Mouse (Mus musculus): ENCODE measurements around the gene Gga3. TPM values are rescaled to one million over a fixed set of nuclear protein-coding genes. Genes with fewer than 3 reads are reported as not detected.

The Gga3 gene
- polyA plus RNA-seq, 1 experiment from 2014 or later = 28.1 TPM

DNA sequence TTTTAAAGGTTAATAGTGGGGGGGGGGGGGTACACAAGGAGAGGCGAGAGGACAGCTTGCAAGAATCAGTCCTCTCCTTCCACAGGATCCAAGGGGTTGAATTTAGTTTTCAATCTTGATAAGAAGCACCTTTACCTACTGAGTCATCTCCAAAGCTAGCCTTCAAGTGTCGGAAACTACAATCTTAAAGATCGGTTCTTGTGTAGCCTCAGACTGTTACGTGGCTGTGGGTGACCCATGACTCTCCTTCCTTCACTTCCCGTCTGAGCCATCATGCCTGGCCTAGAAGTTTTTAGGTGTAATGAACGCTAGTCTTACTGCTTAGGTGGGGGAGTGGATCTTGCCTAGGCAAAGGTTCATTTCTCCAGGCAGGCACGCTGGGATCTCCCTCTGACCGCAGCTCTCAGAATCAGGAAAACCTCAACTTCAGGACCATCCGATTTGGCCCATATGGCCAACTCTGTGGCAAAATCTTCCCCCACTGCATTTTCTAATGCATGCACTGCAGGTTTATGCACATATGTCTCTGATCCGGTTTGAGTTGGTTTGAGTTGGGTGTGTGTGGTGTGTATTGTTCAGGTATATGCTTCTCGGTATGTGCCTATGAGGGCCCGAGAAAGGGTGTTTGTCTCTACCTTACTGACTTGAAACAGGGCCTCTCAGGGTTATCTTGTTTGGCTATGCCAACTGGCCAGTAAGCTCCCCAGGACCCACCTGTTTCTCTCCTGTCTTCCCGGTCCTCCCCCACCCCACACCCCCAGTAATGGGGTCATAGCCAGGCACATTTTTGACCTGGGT is 26.1 kb upstream of the Gga3 start:
- no peak for ATAC-seq (replicated peaks)

DNA sequence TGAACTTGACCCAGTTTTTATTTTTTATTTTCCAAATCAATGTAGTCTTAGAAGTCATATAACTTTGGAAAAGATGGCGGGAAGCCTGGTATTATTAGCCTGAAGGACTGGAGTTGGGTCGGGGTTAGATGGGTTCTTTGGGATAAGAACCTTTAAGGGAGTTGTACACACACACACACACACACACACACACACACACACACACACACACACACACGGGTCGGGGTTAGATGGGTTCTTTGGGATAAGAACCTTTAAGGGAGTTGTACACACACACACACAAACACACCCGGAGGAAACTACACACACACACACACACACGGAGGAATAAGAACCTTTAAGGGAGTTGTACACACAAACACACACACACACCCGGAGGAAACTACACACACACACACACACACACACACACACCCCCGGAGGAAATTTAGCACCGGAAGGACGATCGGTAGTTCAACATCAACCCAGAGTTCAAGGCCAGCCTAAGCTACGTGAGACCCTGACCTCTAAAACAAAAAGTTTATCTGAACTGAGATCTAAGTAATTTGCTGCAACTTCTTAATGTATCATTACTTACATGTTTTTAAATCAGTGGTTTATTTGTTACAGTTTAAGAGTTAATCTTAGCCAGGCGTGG is 24.7 kb upstream of the Gga3 start:
- peak; percentile 30 for ATAC-seq (replicated peaks)
- peak overlapping the region; percentile 19 for H3K9ac ChIP-seq (replicated peaks)
- H3K27me3 ChIP-seq = no peaks in the 10 kb centered on the region
- peaks cover 23% of the 10 kb centered on the region for H3K4me1 ChIP-seq
- WGBS = 52% methylated on average over 13 of the region's 13 CpGs
- no peaks in the 10 kb centered on the region for H3K36me3 ChIP-seq
- H3K4me2 ChIP-seq (replicated peaks) = peak overlapping the region; percentile 71
- peak overlapping the region; percentile 76 for H3K4me3 ChIP-seq
- H3K9me3 ChIP-seq = no peaks in the 10 kb centered on the region
- peak overlapping the region; percentile 46; the same call in 1 of the 2 replicates for H3K27ac ChIP-seq (replicated peaks)

More for the DNA sequence above, 26.1 kb upstream of the Gga3 start:
- Histone ChIP-seq H3K27me3 (no peaks in the 10 kb centered on the region), H3K9ac (replicated peaks) (no peak overlapping the region), H3K4me2 (replicated peaks) (no peak overlapping the region), H3K4me1 (peaks cover 23% of the 10 kb centered on the region), H3K4me3 (no peak overlapping the region), H3K27ac (replicated peaks) (no peak overlapping the region), H3K9me3 (no peaks in the 10 kb centered on the region), H3K36me3 (no peaks in the 10 kb centered on the region)
- WGBS = 91% methylated on average over 13 of the region's 13 CpGs

DNA sequence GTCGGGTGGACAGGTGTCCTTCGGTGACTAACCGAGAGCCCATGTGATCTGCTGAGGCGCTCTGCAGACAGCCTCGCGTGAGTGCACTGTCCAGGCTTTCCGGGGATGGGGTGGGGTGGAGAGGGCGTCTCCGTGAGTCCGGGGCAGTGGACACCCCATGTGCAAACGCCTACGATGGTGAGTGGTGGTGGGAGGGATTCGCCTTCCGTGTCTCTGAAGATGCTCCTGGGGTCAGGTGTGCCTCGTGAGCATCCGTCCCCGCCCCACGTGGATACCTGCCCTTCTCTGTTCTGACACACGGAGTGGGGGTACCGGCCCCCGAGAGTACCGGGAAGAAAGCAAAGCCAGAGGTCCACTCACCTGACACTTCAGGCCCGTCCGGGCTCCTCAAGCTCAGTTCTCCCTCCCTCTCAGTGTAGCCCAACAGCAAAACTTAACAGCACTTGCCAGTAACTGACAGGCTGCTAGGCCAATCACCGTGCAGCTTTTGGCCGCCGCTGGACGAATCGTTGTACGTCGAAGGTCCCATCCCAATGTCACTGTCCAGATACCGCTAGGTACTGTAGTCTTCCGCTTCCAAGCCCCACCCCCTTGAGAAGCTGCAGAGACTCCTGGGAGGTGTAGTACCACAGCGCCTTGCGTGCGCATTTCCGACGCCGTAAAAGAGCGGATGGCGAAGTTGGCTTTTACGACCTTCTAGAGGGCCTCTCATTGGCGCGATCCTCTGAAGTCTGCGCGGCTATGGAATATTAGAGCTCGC is 24.0 kb upstream of the Gga3 start, which contains the start of gene Slc25a19:
Gene Slc25a19, minus strand, starts transcription at position 591 of the 760 bp plus-strand sequence.
- Histone ChIP-seq H3K27ac (replicated peaks) (peak within 1 kb of the TSS; percentile 46; the same call in 1 of the 2 replicates), H3K4me3 (peak within 1 kb of the TSS; percentile 76), H3K27me3 (no peaks in the 10 kb centered on the region), H3K9me3 (no peaks in the 10 kb centered on the region), H3K9ac (replicated peaks) (peak within 1 kb of the TSS; percentile 60), H3K4me1 (peaks cover 23% of the 10 kb centered on the region), H3K36me3 (peaks cover 2% of the 10 kb centered on the region; the same call in 1 of the 2 replicates), H3K4me2 (replicated peaks) (peak within 1 kb of the TSS; percentile 71)
- peak; percentile 100 for ATAC-seq (replicated peaks)
- under 1% methylated on average over 47 of the region's 47 CpGs for WGBS

DNA sequence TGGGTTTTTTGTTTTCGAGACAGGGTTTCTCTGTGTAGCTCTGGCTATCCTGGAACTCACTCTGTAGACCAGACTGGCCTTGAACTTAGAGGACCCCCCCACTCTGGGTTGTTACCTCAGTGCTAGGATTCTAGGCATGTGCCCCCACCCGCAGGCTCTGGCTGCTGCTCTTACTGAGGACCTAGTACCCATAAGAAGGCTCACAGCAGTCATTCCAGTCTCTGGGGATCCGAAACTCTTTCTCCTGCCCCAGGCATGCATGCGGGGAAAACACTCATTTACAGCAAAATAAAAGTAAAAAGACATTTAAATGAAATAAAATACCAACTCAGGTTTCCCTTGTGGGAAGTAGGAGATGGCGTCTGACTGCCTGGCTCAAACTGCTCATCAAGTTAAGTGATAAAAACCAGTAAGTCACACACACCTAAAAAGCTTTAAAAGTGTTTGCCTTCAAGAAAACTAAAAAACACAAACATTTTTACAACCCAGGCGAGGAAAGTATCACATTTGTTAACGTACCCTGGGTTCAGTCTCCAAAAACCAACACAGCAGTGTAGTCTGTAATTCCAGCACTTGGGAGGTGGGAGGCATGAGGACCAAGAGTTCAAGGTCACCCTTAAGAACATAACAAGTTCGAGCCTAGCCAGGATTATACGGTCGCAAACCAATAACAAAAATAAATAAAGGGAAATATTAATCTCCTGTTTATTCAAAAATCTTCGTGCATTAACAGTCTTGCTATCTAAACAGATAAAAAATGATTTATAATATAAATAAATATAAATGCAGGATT is 23.2 kb upstream of the Gga3 start:
- Histone ChIP-seq H3K9ac (replicated peaks) (peak overlapping the region; percentile 60), H3K9me3 (no peaks in the 10 kb centered on the region), H3K36me3 (peaks cover 10% of the 10 kb centered on the region), H3K4me1 (peaks cover 23% of the 10 kb centered on the region), H3K4me3 (peak overlapping the region; percentile 76), H3K4me2 (replicated peaks) (peak overlapping the region; percentile 71), H3K27ac (replicated peaks) (no peak overlapping the region), H3K27me3 (no peaks in the 10 kb centered on the region)
- ATAC-seq (replicated peaks) = no peak
- 57% methylated on average over 11 of the region's 11 CpGs for WGBS

DNA sequence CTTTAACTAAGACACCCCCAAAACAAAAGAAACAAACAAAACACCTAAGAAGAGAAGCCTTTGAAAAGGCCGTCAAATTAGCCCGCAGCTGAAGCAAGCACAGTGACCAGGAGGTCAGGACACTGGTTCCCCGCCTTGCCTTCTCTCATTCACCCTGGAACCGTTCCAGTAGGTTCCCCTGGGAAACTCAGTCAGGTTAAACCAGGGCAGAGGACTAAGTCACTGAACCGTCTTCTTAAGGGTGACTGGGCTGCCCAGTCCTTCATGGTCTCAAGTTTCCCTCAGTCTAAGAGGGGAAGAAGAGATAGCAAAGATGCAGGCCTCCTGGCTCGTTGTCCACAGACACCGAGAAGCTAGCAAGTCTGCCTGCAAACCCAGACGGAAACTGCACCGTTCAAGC is 22.0 kb upstream of the Gga3 start:
- WGBS = 80% methylated on average over 9 of the region's 9 CpGs
- no peak overlapping the region for H3K4me2 ChIP-seq (replicated peaks)
- no peak overlapping the region for H3K27ac ChIP-seq (replicated peaks)
- peaks cover 11% of the 10 kb centered on the region for H3K36me3 ChIP-seq
- H3K27me3 ChIP-seq = no peaks in the 10 kb centered on the region
- no peaks in the 10 kb centered on the region for H3K9me3 ChIP-seq
- no peak overlapping the region for H3K4me3 ChIP-seq
- no peak for ATAC-seq (replicated peaks)
- no peak overlapping the region for H3K9ac ChIP-seq (replicated peaks)
- H3K4me1 ChIP-seq = peaks cover 23% of the 10 kb centered on the region

DNA sequence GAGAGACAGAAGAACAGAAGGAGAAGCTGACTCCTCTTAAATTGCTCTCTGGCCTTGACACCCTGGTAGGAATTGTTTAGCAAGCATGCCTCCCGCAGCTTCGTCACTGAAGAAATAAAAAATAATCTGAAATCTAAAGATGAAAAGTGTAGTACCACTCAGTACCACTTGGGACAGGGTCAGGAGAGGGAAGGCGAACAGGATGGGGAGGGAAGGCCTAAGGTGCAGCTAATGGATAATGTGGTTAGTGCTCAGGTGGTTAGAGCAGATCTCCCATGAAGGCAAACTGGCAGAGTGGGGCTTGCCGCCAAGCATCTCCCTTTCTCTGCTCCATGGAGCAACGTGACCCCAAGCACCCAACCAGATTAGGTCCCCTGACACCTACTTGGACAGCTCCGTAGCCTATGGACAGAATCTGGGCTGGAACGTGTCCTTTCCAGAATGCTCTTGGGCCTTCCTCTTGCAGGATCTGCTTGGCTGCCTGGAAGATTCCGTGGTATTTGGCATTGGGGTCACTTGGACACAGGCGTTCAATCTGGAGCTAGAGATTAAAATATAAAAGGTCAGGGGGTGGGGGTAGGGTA is 19.7 kb upstream of the Gga3 start:
- Histone ChIP-seq H3K9me3 (no peaks in the 10 kb centered on the region), H3K4me1 (peaks cover 20% of the 10 kb centered on the region), H3K4me3 (no peak overlapping the region), H3K4me2 (replicated peaks) (no peak overlapping the region), H3K27ac (replicated peaks) (no peak overlapping the region), H3K36me3 (peaks cover 17% of the 10 kb centered on the region), H3K27me3 (no peaks in the 10 kb centered on the region), H3K9ac (replicated peaks) (no peak overlapping the region)
- WGBS = 74% methylated on average over 9 of the region's 9 CpGs
- no peak for ATAC-seq (replicated peaks)

DNA sequence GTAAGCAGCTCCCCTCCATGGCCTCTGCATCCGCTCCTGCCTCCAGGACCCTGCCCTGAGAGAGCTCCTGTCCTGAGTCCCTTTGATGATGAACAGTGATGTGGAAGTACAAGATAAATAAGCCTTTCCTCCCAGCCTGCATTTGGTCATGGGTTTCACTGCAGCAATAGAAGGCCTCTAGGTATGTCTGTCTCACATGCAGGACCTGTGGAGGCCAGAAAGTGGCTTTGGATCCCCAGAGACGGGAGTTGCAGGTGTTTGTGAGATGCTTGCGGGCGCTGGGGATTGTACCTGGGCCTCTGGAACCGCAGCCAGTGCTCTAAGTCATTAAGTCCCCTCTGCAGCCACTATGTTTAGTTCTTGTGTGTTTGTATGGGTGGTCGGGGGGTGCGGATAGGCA is 16.1 kb upstream of the Gga3 start:
- no peak overlapping the region for H3K4me3 ChIP-seq
- no peak overlapping the region for H3K9ac ChIP-seq (replicated peaks)
- H3K4me1 ChIP-seq = no peaks in the 10 kb centered on the region
- no peaks in the 10 kb centered on the region for H3K9me3 ChIP-seq
- 95% methylated on average over 7 of the region's 7 CpGs for WGBS
- H3K27me3 ChIP-seq = no peaks in the 10 kb centered on the region
- no peak overlapping the region for H3K27ac ChIP-seq (replicated peaks)
- no peak for ATAC-seq (replicated peaks)
- peaks cover 28% of the 10 kb centered on the region for H3K36me3 ChIP-seq
- H3K4me2 ChIP-seq (replicated peaks) = no peak overlapping the region

DNA sequence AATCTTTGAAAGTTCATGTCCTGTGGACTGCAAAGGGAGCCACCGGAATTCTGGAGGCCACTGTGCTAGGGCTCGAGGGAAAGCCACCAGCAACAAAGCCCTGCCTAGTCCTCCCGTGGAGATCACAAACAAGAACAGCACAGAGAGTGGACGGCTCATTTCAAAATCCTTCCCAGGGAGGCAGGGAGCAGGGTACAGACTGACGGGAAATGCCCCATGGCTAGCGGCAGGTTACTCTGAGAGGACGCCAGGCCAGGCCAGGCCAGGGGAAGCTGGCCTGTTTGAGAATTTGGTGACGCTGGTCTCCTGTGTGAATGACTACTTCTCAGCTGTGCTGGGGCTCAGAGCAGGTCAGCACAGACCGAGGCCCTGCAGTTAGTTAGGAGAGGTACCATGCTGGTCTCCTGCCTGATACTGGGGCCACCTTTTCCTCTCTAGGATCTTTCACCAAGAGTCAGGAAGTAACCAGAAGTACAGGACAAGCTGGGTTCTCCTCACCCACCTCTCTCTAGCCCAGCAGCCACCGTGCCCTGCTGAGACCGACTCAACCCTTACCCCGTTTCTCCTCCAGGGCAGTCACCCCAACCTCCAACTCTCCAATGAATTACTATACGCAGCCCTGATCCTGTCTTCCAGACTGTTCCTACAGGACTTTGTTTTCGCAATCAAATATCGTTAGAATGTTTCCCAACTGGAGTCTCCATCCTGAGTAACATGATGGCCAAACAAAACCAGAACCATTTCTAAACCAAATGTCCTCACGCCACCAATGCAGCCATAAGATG is 15.1 kb upstream of the Gga3 start:
- peaks cover 29% of the 10 kb centered on the region for H3K36me3 ChIP-seq
- no peak overlapping the region for H3K9ac ChIP-seq (replicated peaks)
- no peak overlapping the region for H3K4me2 ChIP-seq (replicated peaks)
- no peak for ATAC-seq (replicated peaks)
- 85% methylated on average over 16 of the region's 16 CpGs for WGBS
- H3K27me3 ChIP-seq = no peaks in the 10 kb centered on the region
- no peak overlapping the region for H3K4me3 ChIP-seq
- no peaks in the 10 kb centered on the region for H3K4me1 ChIP-seq
- H3K27ac ChIP-seq (replicated peaks) = no peak overlapping the region
- no peaks in the 10 kb centered on the region for H3K9me3 ChIP-seq

DNA sequence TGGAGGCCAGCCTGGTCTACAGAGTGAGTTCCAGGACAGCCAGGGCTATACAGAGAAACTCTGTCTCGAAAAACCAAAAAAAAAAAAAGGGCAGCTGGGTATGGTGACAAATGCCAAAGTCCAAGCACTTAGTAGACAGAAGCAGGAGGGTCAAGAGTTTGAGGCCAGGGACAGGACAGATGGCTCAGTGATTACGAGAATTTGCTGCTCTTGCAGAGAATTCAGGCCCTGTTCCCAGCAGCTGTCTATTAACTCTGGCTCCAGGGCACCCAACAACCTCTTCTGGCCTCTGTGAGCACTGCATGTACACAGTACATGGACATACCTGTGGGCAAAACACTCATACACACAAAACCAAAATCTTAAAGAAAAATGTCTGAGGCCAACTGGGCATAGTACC is 14.2 kb upstream of the Gga3 start:
- no peak overlapping the region for H3K27ac ChIP-seq (replicated peaks)
- H3K4me1 ChIP-seq = peaks cover 6% of the 10 kb centered on the region
- no peak overlapping the region for H3K9ac ChIP-seq (replicated peaks)
- no peaks in the 10 kb centered on the region for H3K9me3 ChIP-seq
- 76% methylated on average over 2 of the region's 2 CpGs for whole genome bisulfite sequencing
- H3K4me2 ChIP-seq (replicated peaks) = no peak overlapping the region
- peaks cover 28% of the 10 kb centered on the region for H3K36me3 ChIP-seq
- H3K27me3 ChIP-seq = no peaks in the 10 kb centered on the region
- no peak for ATAC-seq (replicated peaks)
- H3K4me3 ChIP-seq = no peak overlapping the region

DNA sequence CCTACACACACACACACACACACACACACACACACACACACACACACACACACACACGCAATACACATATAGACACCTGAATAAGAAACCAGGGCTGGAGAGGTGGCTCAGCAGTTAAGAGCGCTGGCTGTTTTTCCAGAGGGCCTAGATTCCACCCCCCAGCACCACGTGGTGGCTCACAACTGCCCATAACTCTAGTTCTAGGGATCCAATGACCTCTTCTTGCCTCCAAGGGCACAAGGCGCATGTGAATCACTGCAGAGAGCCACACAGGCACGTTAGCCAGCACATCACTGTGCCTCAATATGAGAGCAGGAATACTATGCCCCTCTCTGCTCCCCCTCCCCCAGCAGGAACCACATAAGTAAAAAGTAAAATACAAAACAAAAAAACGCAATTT is 13.0 kb upstream of the Gga3 start:
- 88% methylated on average over 6 of the region's 6 CpGs for WGBS
- H3K4me1 ChIP-seq = peaks cover 14% of the 10 kb centered on the region
- ATAC-seq (replicated peaks) = no peak
- no peak overlapping the region for H3K27ac ChIP-seq (replicated peaks)
- no peaks in the 10 kb centered on the region for H3K9me3 ChIP-seq
- no peak overlapping the region for H3K4me3 ChIP-seq
- no peak overlapping the region for H3K4me2 ChIP-seq (replicated peaks)
- no peak overlapping the region for H3K9ac ChIP-seq (replicated peaks)
- peaks cover 18% of the 10 kb centered on the region for H3K36me3 ChIP-seq
- H3K27me3 ChIP-seq = no peaks in the 10 kb centered on the region

DNA sequence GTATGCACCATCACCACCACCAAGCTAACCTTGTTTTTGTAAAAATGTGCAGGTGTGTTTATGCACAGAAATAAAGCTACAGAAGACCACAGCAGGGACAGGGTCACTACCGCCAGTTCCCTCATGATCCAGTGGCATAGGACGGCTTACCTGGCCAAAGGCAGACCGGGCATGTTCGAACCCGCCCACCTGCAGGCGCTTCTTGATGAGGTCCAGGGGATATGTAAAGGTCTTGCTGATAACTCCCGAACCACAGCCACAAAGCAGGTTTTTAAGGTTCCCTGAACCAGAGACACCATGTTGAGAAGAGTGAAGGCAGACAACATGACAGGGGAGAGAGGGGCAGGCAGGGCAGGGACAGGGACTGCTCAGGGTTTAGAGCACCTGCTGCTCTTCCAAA is 12.5 kb upstream of the Gga3 start:
- peaks cover 18% of the 10 kb centered on the region for H3K36me3 ChIP-seq
- peaks cover 18% of the 10 kb centered on the region for H3K4me1 ChIP-seq
- no peak overlapping the region for H3K4me3 ChIP-seq
- no peak overlapping the region for H3K27ac ChIP-seq (replicated peaks)
- no peaks in the 10 kb centered on the region for H3K27me3 ChIP-seq
- H3K9me3 ChIP-seq = no peaks in the 10 kb centered on the region
- no peak for ATAC-seq (replicated peaks)
- 95% methylated on average over 7 of the region's 7 CpGs for WGBS
- no peak overlapping the region for H3K9ac ChIP-seq (replicated peaks)
- H3K4me2 ChIP-seq (replicated peaks) = no peak overlapping the region
